Mouse (Mus musculus): ENCODE measurements around the gene Ermap. TPM values are rescaled to one million over a fixed set of nuclear protein-coding genes. Genes with fewer than 3 reads are reported as not detected.
A peak's percentile ranks its signal among the peaks of the same experiment; 100 is the strongest.

The Ermap gene
- total RNA-seq, 2 experiments from 2014 or later: 0.05 to 0.24 TPM

DNA sequence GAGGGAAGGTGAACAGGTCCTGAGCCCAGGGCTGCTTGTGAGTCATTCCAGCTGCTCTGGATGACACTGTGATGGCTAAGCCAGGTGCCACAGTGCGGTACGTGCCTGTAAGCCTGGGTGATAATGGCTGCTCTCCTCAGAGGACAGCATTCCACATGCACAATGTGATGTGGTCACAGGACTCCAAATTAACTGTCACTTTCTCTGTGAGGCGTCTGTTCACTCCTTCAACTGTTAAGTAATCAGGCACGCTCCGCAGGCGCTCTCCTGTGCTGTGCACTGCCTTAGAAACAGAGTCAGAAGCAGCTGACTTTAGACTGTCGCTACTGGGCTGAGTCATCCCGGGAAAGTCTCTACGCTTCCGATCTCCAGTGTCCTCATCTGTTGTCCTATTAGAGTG lies 48.6 kb downstream of the Ermap start:
- intact Hi-C loops (cut with DNase I): no loop called here
- DNase-seq: no peak

DNA sequence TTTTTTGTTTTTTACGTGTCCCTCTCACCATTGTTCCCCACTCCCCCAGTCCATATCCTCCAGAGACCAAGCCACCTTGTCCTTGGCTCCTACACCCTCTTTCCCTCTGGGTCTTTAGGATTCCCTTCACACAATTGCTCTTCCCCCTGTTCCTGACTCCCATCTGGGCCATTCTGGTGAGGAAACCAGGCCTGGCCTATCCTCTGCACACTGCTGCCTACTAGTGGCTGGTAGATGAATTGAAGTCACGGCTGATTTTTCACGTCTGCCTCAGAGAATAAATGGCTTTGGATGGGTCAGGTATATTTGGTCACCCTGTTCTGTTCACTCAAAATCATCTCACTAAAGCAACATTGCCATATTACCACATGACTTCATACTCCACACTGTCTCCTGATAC lies 49.7 kb downstream of the Ermap start:
- intact Hi-C loops (cut with DNase I): loop anchor here (1.0 kb wide), 1 partner anchor 135 kb away; no protein-coding TSS in a partner anchor
- peak; percentile 36 to 57 for DNase-seq

DNA sequence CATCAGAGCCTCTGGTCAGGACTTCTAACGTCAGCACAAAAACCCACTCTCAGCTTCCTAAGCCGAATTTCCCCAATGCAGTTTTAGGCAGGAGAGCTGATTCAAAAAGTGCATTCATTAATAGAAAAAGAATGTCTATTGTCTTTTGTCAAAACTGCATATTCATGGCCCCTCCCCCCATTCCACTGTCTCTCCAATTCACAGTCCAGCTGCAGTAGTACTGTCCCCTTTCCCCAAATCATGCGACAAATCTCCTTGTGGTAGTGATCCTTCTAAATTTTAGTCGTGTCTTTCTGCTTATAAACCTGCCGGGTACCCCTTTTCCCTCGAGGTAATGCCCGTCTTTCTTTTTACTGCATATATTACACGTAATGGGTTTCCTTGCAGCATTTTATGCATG lies 51.0 kb downstream of the Ermap start:
- intact Hi-C loops (cut with DNase I): no loop called here
- DNase-seq: no peak

DNA sequence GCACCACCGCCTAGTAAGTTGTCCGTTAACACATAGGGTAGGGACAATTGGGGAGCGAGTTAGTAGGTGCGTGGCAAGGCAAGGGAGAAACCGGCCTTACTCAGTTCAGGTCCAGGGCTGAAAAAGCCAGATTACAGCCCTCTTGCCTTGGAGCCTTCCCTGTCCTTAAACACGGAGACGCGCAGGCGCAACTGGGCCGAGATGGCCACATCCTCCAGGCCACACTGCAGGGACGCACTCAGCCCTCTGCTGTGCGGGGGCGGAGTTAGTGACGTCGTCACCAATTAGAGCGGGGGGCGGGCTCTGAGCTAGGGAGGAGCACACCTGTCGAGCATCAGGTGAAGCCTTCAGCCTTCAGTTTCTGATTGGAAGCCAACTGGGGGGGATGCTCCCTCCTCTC lies 51.6 kb downstream of the Ermap start:
- intact Hi-C loops (cut with DNase I): no loop called here
- peak; percentile 23 to 41 for DNase-seq

DNA sequence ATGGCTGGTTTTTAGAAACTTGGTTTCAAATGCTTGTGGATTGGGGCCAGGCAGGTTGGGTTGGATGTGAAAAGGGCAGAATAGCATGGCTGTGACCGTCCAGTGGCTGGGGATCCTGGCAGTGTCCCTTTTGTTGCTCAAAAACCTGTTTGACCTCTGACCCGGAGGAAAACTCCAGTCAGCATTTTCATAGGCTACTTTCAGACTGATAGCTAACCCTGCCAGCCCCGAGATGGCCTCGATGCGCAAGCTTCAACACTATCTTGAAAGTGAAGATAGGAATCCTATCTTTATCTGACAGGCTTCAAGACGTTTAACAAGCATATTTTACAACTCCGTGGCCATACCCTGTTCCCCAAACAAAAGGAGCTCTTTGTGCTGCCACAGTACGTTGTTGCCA lies 52.5 kb downstream of the Ermap start:
- intact Hi-C loops (cut with DNase I): no loop called here
- DNase-seq: no peak

DNA sequence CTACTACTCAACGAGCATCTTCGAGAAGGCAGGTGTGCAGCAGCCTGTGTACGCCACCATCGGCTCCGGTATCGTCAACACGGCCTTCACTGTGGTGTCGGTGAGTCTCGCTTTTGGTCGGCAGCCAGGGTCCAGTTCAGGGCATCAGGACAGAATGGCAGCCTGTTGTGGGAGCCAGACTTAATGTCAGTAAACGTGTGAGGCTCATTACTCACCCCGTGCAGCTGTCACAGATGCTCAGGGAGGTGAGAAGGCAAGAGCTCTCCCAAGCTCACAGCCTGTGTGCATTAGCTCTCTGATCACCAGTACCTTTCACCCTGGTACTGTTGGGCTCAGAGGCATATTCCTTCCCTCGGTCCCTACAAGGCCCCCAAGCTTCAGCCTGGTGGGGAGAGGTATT lies 56.0 kb downstream of the Ermap start:
- DNase-seq: no peak
- intact Hi-C loops (cut with DNase I): no loop called here

DNA sequence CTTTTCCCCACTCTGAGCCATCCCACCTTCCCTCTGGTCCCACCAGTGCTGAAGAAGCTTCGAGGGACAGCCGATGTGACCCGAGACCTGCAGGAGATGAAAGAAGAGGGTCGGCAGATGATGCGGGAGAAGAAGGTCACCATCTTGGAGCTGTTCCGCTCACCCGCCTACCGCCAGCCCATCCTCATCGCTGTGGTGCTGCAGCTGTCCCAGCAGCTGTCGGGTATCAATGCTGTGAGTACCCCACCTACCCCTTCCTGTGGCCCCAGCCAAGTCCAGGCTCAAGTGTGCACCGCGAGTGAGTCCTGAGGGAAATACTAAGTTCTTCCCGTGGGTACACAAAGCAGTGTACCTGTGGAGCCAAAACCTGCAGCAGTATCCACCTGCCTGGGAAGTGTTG lies 56.5 kb downstream of the Ermap start:
- DNase-seq: no peak
- intact Hi-C loops (cut with DNase I): no loop called here

DNA sequence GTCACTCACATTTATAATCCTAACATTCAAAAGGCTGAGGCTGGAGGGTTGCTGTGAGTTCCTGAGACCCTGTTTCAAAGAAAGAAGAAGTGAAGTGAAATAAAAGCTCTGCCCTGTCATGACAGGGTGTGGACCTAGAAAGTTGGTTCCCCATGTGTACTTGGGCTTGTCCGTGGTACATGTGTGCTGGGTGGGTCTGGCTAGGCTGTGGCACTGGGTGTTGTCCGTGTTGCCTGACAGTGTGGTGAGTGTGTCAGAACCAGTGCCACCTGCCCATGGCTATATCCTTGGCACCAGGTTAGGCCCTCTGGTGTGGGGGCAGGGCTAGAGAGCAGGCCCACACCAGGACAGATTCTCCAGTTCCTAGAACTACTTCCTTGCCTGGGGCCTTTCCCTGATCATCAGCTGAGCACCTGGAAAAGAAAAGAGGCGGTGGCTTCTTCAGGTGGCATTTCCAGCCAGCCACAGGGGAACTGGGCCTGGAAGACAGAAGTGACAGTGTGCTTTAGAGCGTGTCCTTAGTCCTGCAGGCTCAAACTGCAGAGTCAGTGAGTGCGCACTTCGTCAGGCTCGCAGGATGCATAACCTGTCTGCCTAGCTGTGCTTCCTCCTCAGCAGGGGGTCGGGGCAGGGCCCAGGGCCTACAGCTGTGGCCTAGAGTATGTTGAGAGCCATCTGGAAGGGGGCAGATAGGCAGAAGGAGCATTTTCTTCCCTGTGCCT lies 58.5 kb downstream of the Ermap start:
- intact Hi-C loops (cut with DNase I): no loop called here
- no peak for DNase-seq

DNA sequence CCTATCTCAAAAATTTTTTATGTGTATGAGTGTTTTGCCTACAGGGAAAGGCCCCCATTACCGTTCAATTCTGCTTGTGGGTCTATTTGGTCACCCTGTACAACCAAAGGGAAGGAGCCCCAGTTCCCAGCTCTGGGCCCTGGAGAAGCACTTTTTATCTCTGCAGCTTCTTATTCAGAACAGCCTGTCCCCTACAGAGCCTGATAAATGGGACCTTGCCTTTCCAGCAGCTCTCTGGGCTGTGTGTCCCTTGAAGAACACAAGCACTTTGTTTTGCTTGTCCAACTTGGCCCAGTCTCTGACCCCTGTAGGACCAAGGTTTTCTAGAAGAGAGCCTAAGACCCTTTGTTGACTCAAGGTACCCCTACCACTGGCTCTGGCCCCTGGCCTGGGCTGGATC lies 60.7 kb downstream of the Ermap start:
- DNase-seq: no peak
- intact Hi-C loops (cut with DNase I): no loop called here

DNA sequence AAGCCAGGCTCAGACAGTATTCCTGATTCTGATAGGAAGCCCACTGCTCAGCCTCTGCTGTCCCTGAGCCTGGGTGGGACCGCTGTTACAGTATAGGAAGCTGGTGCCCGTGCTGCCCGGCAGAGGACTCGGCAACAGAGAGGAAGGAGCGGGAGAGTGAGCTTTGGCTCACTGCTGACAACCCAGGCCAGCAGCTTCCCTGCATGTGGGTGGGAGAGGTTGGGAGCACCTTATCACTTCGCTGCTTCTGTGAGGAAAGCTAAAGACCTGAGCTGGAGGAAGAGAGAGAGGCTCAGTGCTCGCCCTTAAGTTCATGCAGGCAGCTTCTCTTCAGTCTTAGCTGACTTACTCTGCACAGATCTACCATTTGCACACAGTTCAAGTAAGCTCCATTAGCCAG lies 61.3 kb downstream of the Ermap start:
- intact Hi-C loops (cut with DNase I): no loop called here
- no peak for DNase-seq

DNA sequence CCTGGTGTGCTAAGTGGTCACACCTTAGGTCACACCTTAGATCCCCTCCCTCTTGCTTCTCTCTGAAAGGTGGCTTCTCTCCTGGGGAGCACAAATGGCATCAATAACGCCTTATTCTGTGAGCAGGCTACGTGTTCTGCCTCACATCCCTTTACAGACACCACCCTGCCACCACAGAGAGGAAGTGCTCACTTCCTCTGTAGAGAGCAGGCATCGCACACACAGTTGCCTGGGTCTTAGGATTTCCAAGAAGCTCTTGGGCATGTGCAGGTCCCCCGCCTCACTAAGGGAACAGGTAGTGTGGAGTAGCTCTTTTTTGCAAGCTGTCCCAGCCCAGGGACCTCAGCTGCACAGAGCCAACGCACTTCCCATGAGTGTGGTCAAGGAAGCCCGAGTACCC lies 62.6 kb downstream of the Ermap start:
- intact Hi-C loops (cut with DNase I): no loop called here
- DNase-seq: no peak

DNA sequence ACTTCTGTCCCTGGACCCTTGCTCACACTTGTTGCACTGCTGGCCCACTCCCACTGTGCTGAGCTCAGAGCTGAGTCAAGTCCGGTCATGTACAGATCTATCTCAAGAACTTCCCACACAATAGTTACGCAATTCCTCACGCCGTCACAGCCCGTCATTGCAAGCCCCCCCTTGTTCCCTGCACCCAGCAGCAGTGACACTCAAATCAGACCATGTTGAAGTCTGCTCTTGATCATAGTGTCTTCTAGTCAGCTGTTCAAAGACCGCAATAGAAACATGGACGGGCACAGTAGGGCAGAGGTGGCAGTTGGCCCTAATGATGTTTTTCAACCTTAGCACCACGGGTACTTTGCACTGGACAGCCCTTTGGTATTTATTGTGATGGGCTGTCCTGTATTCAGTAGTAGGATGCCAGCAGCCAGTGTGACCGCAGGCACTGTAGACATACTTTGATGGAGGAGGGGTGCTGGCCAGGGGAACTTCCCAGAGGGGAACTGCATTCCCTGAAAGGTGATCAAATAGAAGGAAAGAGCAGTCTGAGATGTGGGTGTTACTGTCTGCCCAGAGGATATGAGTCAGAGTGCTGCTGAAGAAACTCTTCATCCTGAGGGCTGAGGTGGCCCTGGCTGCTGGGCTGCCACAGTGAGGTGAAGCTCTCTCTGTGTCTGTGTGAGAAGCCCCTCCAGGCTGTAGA lies 64.1 kb downstream of the Ermap start:
- DNase-seq: no peak
- intact Hi-C loops (cut with DNase I): no loop called here

Small RNA genes within 50 kb of the gene (microRNA-seq; reads per million reads assigned to microRNA genes)
- gene Mir1957a: 0 reads per million in 2 experiments

Other genes with a start within 250 kb of the Ermap start
- gene Lao1, start 228.4 kb downstream of the Ermap start, total RNA-seq (2021): under 1 TPM; 0.24 to 0.57 TPM
- 1 to 10 TPM; 6.2 to 8.5 TPM for gene Slc2a1, start 81.3 kb downstream of the Ermap start, total RNA-seq (2021)
- gene Zfp691, start 15.8 kb downstream of the Ermap start, total RNA-seq (2021): 10 to 100 TPM; 18.7 to 20.2 TPM
- gene Svbp, start 5.3 kb upstream of the Ermap start, total RNA-seq (2021): 10 to 100 TPM; 22.1 to 24.5 TPM
- not detected for gene Tmem269, start 28.2 kb upstream of the Ermap start, total RNA-seq (2021)
- gene AU022252, start 42.7 kb upstream of the Ermap start, total RNA-seq (2021): 10 to 100 TPM; 21.1 to 23.4 TPM
- gene P3h1, start 42.9 kb upstream of the Ermap start, total RNA-seq (2021): 10 to 100 TPM; 18.1 to 19.5 TPM
- gene Cldn19, start 65.4 kb upstream of the Ermap start, total RNA-seq (2021): under 1 TPM in 1 of 2 experiments, not detected in 1; 0.36 TPM
- 100 to 1,000 TPM; 725 to 726 TPM for gene Ybx1, start 104.6 kb upstream of the Ermap start, total RNA-seq (2021)
- 10 to 100 TPM; 11.0 to 11.2 TPM for gene Ppih, start 130.5 kb upstream of the Ermap start, total RNA-seq (2021)
- gene Ccdc30, start 225.5 kb upstream of the Ermap start, total RNA-seq (2021): under 1 TPM; 0.27 to 0.38 TPM
- gene Ppcs, start 232.4 kb upstream of the Ermap start, total RNA-seq (2021): 1 to 10 TPM; 8.4 to 8.5 TPM
- gene Zmynd12, start 232.8 kb upstream of the Ermap start, total RNA-seq (2021): not detected